Mouse (Mus musculus) adipocyte (in vitro differentiated cells): Measurements from ENCODE around the gene Cst9.
A peak's percentile ranks its signal among the peaks of the same experiment; 100 is the strongest.

Experiments
- DNase-seq: peaks from one replicate; pipeline ENCODE4 v3.0.0-alpha.2; 2016; ENCODE audit warnings: low spot score

Gene Cst9

DNA sequence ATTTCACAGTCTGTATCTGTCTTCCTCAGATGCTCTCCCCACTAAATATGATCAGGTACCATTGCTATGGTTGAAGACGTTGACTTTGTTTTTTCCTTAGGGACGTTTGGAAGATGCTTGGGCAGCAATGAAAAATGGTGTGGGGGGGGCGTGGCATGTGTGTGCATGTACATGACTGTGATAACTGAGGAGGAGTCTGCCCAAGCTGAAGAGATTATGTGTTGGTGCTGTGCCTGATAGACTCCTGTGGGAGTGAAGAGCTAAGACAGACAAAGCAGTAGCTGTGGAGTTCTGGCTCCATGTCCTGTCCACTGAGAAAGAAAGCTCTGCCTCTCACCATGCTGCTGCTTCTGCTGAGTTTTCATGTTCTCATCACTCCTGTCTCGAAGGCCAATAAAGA lies at the start of gene Cst9:
Gene Cst9, plus strand, starts transcription at position 236 of the 400 bp plus-strand sequence.
- no peak for DNase-seq

DNA sequence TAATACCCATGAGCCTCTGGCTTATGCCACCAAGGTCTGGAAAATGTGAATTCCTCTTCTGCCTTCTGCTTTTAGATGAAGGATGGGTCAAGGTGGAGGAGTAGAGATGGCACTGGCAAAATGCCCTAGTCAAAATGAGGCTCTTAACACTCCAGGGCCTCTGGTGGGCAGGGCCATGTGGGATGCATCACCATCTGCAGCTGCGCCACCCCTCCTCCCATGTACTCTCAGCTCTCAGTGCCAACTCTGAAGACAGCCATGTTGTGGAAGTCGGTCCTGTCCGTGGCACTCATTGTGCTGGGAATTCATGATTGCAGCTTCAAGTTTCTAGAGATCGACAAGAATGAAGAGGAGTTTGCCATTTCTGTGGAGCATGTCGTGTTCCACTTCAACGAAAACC lies 45.8 kb upstream of the Cst9 start, which contains the start of gene Cst12:
Gene Cst12, plus strand, starts transcription at position 220 of the 400 bp plus-strand sequence.
- DNase-seq, result no peak

GRCm38 (mm10) chr2:148798485-148798884 lies 36.5 kb upstream of the Cst9 start, which contains the start of gene Cst8:
Gene Cst8, plus strand, starts transcription at chr2:148798785.
- no peak for DNase-seq

DNA sequence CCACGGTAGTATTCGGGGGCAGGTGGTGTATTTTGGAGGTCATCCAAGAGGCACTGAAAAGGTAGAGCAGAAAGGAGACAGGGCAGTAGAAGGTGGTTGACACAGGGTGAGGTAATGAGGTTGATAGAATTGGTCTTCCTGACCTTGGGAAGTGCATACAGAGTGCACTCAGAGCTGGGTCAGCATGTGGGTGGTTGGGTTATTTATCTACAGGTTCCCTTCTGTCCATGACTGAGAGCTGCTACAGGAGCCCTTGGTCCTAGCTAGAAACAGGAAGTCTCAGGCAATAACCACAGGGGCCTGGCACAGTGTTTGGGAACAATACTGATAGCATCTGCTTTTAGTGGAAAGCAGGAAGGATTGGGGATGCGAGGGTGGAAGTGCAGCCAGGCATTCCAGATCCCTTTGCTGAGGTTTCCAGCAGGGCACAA lies 33.4 kb upstream of the Cst9 start:
- no peak for DNase-seq

DNA sequence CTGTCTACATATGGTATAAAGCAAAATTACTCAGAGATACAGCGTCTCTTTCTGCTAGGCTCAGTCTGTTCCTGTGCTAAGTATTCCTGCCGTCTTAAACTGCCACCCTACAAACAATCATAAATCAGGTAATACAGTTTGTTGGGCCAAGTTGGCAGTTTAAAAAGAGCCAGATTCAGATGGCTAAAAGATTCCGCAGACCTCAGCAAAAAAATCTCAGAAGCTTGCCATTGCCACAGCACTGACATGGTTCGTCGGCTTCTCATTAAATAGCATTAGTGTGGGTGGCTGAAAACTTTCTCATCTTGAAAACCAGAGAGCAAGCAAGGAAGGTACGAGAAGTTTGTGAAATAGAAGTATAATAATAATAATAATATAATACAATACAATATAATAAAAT lies 28.3 kb upstream of the Cst9 start:
- DNase-seq, result no peak

DNA sequence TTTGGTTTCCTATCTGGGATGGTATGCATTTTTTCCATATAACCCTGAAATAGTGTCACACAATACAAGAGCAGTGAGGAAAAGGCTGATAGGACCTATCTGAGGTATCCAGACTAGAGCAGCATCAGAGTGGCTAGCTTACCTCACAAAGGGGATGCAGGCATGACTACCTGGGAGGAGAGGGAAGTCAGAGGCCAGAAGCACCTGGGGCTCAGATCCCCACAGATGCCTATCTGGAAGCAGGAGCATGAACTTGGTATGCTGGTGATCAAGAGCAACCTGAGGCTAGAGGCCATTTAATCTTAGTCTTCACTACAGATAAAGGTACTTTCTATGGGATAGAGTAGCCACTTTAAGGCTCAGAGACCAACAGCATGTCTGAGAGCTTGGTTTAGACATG lies 15.0 kb upstream of the Cst9 start, which contains the start of gene Cst13:
Gene Cst13, plus strand, starts transcription at position 173 of the 400 bp plus-strand sequence.
- DNase-seq, result no peak

GRCm38 (mm10) chr2:148825986-148826385 lies 9.0 kb upstream of the Cst9 start:
- no peak for DNase-seq

GRCm38 (mm10) chr2:148838075-148838777 lies 3.3 kb downstream of the Cst9 start:
- no peak for DNase-seq

DNA sequence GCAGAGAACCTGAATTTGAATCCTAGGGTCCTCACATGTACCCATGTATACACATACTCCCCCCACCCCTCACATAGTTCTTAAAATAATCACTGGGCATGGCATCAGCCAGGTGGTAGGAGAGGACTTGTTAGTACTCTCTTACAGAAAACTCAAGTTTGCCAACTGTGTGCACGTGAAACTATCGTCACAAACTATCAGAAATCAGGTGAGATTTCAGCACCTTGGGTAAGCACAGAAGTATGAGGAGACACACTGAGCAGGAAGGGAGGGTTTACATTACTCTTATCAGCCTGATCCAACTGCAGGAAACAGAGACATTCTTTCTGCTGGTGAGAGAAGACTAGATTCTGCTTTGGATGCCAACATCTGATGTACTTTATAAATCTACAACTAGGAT lies 4.3 kb downstream of the Cst9 start:
- no peak for DNase-seq

DNA sequence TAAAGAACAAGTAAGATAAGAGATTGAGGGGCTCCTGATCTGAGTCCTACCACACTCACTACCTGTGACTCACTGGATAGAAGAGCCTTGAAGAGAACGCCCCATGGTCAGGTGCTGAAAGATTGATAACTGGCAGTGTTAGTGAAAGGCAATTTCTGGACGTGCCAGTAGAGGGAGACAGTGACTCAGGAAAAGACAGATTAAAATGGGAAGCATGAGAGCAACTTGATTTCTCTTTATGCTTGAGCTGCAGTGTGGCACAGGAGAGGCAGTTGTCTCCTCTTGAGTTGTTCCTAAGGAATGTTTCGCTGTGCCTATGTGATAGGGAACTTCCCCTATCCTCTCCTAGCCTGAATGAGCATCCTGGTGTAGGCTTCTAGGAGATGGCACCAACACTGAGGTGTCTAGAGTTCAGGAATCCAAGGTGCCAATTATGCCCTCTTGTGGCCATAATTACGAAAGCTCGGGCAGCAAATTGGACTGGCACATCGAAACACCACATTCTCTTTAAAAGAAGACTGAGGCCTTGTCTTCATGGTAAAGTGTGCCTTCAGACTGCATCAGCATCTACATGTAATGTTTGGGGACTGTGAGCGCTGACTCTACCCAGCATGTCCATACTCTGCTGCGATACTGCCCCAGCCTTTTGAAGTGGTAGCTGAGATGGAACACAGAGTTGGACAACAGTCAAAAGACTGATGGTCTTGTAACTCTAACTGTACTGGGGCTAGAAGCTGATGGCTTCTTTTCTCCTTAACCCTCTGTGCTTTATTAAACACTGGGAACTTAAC lies 16.4 kb downstream of the Cst9 start:
- DNase-seq, result peak; percentile 93

GRCm38 (mm10) chr2:148856630-148857400 lies 21.9 kb downstream of the Cst9 start:
- DNase-seq, result peak; percentile 59

GRCm38 (mm10) chr2:148857506-148857905 lies 22.6 kb downstream of the Cst9 start:
- peak; percentile 60 for DNase-seq

DNA sequence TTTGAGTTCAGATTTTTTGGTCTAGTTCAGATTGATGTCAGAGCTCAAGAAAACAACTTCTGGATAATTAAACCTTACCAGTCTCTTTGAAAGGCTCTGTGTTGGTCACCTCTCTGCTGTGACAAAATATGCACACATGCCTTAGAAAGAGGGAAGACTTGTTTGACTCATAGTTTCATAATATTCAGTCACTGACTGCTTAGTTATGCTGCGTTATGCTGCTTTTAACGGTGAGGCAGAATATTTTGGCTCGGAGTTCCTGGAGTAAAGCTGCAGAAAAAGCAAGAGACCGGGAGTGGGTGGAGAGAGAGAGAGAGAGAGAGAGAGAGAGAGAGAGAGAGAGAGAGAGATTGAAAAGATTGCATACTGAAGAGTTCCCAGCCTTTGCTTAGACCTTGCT lies 26.0 kb downstream of the Cst9 start:
- peak; percentile 29 for DNase-seq

DNA sequence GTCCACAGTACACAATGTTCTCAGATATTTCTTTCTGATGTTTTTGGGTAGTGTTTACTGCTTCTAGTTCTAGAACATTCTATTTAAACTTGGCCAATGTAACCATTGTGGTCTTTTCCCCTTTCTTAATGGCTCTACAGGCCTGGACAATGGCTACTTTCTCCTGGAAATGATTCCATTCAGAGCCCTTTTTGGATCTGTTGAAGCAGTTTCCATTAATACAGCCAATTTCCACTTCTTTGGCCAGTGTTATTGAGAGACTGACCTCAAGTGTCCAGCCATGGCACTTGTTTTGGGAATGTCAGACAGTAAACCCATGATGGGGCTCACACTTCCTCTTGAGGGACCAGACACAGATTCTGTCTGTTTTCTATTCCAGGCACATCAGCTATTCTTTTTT lies 26.7 kb downstream of the Cst9 start:
- DNase-seq, result peak; percentile 58

- peak; percentile 94 for DNase-seq
These were observed 30.0 kb downstream of the Cst9 start, which contains the start of gene 9230104L09Rik for GRCm38 (mm10) chr2:148864966-148865365. Gene 9230104L09Rik, minus strand, starts transcription at chr2:148865038.

DNA sequence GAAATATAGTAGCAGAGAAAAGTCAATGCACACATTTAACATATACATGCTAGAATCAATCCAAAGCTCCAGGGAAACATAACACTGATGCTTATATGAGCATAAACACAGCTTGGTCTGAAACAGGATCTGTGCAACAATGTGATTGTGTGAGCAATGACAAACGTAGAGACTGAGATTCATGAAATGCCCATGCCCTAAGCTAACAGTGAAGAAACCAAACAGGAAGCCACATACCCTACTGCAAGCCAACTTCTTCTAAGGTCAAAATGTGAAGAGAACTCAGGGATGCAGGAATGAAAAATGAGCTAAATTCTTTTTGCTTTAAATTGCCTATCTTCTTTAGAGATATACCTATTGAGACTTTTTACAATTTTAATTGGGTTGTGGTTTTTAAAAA lies 34.0 kb downstream of the Cst9 start:
- no peak for DNase-seq

DNA sequence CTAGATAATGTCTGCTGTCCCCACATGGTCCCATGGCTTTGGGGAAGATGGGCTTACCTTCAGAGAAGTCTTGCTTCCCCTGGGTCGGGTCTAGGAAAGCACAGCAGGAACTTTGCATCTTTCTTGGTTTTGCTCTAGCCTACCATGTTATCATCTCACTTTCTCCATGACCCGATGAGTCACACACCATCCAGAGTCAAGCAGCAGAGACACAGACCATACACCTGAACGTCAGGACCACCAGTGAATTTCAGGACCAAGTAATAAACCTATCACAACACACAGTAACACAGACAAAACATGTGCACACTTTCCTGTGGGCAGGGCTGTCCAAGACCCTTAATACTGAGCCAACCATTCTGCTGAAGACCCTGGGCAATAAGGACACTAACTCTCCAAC lies 35.6 kb downstream of the Cst9 start:
- peak; percentile 39 for DNase-seq

GRCm38 (mm10) chr2:148872860-148873259 lies 37.9 kb downstream of the Cst9 start:
- DNase-seq, result peak; percentile 72

DNA sequence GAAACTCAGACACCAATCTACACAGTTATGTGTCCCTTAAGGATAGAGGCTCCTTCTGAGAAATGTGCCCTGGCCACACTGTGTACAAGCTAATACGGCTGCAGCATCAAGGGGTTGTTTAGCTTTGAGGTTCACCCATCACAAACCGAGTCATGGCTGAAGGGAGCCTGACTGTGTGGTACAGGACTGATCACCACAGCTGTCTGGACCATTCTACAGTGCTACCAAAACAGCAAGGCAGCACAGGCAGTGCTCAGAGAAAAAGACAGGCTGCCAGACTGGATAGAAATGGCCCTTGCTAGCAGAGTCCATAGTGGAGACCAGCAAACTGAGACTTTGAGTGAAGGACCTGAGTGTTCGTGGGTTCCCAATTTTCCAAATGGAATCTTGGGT lies 39.3 kb downstream of the Cst9 start:
- no peak for DNase-seq

DNA sequence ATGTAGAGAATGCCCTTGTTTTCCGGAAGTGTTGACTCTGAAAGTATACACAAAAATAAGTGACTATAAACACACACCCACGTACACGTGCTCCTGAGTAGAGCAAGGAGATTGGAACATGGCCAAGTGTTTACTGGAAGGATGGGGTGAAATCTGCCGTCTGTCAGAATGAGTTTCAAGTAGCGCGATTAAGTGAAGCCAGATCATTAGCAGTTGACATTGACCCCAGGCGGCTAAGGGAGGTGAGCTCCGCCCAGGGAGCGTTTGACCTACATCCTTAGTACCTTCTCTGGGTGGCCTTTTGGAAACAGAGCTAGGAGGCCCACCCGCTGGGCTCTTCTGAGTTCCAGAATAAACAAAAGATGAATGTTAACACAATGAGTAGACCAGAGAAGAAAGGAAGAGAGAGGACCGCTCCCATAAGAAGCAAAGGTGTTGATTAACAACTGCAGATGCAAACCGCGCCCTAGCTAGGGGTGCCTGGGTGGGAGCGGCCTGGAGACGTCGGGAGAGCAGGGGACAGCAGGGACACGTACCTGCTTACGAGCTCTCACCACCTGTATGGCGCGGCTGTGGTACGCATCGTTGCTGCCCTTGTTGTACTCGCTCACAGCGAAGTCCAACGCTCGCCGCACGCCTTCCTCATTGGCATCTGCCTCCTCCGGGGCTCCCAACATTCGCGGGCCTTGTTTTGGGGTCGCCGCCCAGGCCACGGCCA lies 39.8 kb downstream of the Cst9 start:
- peak; percentile 87 for DNase-seq

- peak; percentile 97 for DNase-seq
These were observed 40.4 kb downstream of the Cst9 start, which contains the start of gene Cst3 for GRCm38 (mm10) chr2:148875335-148875811. Gene Cst3, minus strand, starts transcription at chr2:148875692.
